Mouse (Mus musculus) kidney, embryonic 16.5 days (tissue): ENCODE data around the gene Frem1. TPM values are rescaled to one million over a fixed set of nuclear protein-coding genes. Genes with fewer than 3 reads are reported as not detected.

ENCODE experiments used
- ATAC-seq: fragments of 200-750 bp; cut with Nextera tagmentation; 2 replicates; pipeline ENCODE4 v1.8.0; 2017; ENCODE audit warnings: moderate TSS enrichment; ENCODE audit not compliant: low FRiP score, low TSS enrichment
- H3K27ac ChIP-seq: fragments of 300-500 bp; sonication (generic); 2 replicates; pipeline ENCODE4 v1.5.1; 2014; ENCODE audit warnings: low read length
- H3K27me3 ChIP-seq: fragments of 300-500 bp; sonication (generic); 2 replicates; pipeline ENCODE4 v1.6.1; 2014; ENCODE audit warnings: low read length, control low read depth, mixed read lengths; ENCODE audit not compliant: insufficient read depth
- H3K36me3 ChIP-seq: fragments of 300-500 bp; sonication (generic); 2 replicates; pipeline ENCODE4 v1.6.1; 2014; ENCODE audit warnings: low read length, control low read depth, mixed read lengths; ENCODE audit not compliant: insufficient read depth
- H3K4me1 ChIP-seq: fragments of 300-500 bp; sonication (generic); 2 replicates; pipeline ENCODE4 v1.6.1; 2014; ENCODE audit warnings: low read length, control low read depth, mixed read lengths; ENCODE audit not compliant: insufficient read depth
- H3K4me2 ChIP-seq: fragments of 300-500 bp; sonication (generic); replicated peaks from 2 replicates; pipeline ENCODE4 v1.6.1; 2014; ENCODE audit warnings: low read depth, low read length
- H3K4me3 ChIP-seq: fragments of 300-500 bp; sonication (generic); 2 replicates; pipeline ENCODE4 v1.5.1; 2014; ENCODE audit warnings: mild to moderate bottlenecking, low read length
- H3K9ac ChIP-seq: fragments of 300-500 bp; sonication (generic); replicated peaks from 2 replicates; pipeline ENCODE4 v1.6.1; 2014; ENCODE audit warnings: low read length
- H3K9me3 ChIP-seq: fragments of 300-500 bp; sonication (generic); 2 replicates; pipeline ENCODE4 v1.6.1; 2016; ENCODE audit warnings: low read length, control low read depth
- WGBS: fragments of 180-500 bp; shearing (Covaris S2); extraction: QIAGEN DNeasy Blood & Tissue Kit; methylation state at CpG from one replicate; pipeline ENCODE4 v1.1.7; 2014; 5-methylcytosine and 5-hydroxymethylcytosine counted together
- polyA plus RNA-seq: library from polyadenylated mRNA; unstranded; fragments of >200 nt; fragmentation: Nextera tagmentation; extraction: Ambion mirVana; gene quantifications from 2 replicates; pipeline ENCODE4 v1.2.1, GENCODE M21; 2015

The Frem1 gene
- polyA plus RNA-seq = 24.4 and 25.4 TPM in 2 replicates

DNA sequence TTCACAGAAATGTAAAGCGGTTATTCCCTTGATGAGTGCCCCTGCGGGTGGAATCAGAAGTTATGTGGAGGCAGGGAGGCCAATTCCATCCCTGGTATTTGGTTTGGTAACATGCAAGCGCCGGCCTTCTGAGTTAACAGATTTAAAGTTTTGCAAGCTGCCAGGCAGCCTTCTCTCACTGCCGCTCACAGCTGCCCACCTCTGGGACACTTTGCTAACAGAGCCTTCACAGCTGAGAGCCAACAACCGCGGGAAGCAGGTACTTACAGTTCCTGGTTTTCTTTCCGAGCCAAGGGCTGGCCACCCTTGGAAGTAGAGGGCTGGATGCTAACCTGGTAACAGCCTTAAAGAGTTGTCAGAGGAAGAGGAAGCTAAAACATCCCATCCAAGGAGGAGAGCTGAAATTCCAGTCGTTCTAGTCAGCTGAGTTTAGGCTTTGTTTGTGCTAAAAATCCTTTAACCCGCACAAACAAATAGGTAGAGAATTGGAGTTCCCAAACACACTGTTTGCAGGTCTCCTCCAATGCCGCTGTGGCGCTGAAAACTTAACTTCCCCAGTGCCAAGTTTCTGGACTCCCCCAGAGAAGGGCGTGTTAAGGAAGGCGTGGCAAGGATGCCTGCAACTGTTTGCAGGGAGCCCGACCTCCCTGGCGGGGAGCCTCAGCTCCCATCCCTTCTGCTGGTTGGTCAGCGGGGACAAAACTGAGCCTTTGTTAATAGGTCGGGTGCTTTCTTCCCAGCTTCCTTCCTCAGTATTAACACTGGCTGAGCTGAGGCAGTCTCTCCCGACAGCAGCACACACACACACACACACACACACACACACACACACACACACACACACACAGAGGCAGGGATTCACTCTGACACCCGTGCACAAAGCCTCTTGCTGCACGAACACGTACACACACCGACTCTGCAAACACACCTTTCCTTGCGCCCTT lies at the start of gene Frem1:
Frem1 (minus strand) TSS at position 706 of the 944 bp plus-strand sequence.
- Histone ChIP-seq H3K4me2 (peak within 1 kb of the TSS; percentile 66), H3K9ac (peak within 1 kb of the TSS; percentile 81), H3K9me3 (no peaks in the 10 kb centered on the region), H3K27me3 (no peaks in the 10 kb centered on the region), H3K27ac (peak within 1 kb of the TSS; percentile 92), H3K36me3 (no peaks in the 10 kb centered on the region), H3K4me1 (peaks cover 44% of the 10 kb centered on the region), H3K4me3 (peak within 1 kb of the TSS; percentile 65)
- ATAC-seq = peak; percentile 93
- WGBS = 2% methylated on average over 24 of the region's 24 CpGs

DNA sequence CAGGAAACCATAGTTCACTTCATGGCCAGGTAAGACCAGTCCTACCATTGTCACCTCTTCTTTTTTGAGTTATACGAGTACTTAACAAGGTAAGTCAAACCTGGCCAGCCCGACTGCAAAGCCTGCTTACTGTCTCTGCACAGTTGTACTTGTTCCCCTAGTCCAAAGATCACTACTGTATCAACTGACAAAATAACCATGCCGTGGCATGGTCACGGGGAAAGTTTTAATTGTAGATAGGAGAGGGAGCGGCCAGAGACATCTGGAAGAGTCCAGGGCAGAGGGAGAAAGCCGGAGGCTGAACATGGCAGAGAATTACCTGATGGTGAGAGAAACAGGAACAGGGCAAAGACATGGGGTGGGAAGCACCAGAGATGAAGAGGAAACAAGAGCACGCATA lies 46.9 kb upstream of the Frem1 start:
- Histone ChIP-seq H3K4me1 (peaks cover 15% of the 10 kb centered on the region), H3K27me3 (no peaks in the 10 kb centered on the region), H3K36me3 (no peaks in the 10 kb centered on the region), H3K9me3 (0 out of 2 replicates have a peak, but pooled peaks cover 3% of the 10 kb centered on the region), H3K4me2 (no peak overlapping the region), H3K4me3 (no peak overlapping the region), H3K9ac (no peak overlapping the region), H3K27ac (no peak overlapping the region)
- WGBS = 81% methylated on average over 7 of the region's 7 CpGs
- ATAC-seq = no peak

DNA sequence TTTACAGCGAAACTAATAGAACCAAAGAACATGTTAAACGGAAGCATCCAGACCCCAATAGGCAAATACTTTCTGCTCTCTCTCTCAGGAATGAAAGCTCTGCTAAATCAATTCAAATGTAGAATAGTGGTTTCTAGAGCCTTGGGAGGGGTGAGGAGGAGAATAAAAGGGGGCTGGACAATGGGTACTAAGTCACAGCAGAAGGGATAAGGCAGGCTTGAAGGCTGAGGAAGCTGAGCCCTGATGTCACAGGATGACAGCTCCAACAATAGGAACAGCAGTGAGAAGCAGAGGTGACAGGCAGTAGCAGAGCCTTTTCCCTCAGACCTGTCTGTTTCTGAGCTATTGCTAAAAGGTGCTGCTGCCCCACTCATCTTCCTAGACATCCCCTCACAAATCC lies 41.8 kb upstream of the Frem1 start:
- no peaks in the 10 kb centered on the region for H3K9me3 ChIP-seq
- no peaks in the 10 kb centered on the region for H3K27me3 ChIP-seq
- H3K9ac ChIP-seq = no peak overlapping the region
- 96% methylated on average over 2 of the region's 2 CpGs for WGBS
- H3K36me3 ChIP-seq = no peaks in the 10 kb centered on the region
- no peak overlapping the region for H3K4me2 ChIP-seq
- H3K4me1 ChIP-seq = peaks cover 6% of the 10 kb centered on the region
- no peak overlapping the region for H3K4me3 ChIP-seq
- ATAC-seq = no peak
- H3K27ac ChIP-seq = no peak overlapping the region

DNA sequence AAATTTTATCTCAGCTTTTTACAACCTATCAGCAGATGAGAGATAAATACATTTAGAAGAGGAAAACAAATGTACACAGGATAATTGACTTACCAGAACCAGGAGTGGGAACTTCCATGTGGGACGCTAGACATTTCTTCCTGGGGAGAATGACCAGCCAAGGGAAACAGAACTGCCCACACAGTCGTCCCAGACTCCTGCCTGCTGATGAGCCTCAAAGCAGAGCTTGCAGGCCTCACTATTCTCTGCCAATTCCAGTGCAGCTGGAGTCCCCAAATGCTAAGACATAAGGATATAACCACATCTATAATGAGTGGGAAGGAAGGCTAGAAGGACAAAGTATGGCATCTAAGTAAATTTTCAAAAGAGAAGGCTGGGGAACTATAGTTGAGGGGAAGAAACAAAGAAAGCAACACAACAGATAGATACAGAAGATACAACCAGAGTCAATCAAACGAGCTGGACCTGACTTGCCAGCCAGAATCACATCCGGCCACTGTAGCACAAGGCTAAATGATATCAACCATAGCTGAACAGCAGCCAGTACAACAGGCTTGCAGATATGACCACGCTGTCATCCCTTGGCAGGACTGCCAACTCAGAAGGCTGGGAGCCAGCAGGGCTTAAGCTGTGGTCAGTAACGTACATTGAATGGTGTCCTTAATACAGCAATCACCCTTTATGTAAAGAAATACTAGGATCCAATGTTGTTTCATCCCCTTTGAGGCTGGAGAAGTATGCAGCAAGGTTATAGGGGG lies 38.7 kb upstream of the Frem1 start:
- no peak overlapping the region for H3K9ac ChIP-seq
- H3K4me3 ChIP-seq = no peak overlapping the region
- no peak overlapping the region for H3K4me2 ChIP-seq
- 0 out of 2 replicates have a peak overlapping the region, but pooled peaks have one; percentile 16 for H3K27ac ChIP-seq
- WGBS = 56% methylated on average over 6 of the region's 6 CpGs
- H3K9me3 ChIP-seq = no peaks in the 10 kb centered on the region
- H3K36me3 ChIP-seq = no peaks in the 10 kb centered on the region
- no peaks in the 10 kb centered on the region; the same call in 1 of the 2 replicates for H3K4me1 ChIP-seq
- ATAC-seq = no peak
- H3K27me3 ChIP-seq = no peaks in the 10 kb centered on the region

DNA sequence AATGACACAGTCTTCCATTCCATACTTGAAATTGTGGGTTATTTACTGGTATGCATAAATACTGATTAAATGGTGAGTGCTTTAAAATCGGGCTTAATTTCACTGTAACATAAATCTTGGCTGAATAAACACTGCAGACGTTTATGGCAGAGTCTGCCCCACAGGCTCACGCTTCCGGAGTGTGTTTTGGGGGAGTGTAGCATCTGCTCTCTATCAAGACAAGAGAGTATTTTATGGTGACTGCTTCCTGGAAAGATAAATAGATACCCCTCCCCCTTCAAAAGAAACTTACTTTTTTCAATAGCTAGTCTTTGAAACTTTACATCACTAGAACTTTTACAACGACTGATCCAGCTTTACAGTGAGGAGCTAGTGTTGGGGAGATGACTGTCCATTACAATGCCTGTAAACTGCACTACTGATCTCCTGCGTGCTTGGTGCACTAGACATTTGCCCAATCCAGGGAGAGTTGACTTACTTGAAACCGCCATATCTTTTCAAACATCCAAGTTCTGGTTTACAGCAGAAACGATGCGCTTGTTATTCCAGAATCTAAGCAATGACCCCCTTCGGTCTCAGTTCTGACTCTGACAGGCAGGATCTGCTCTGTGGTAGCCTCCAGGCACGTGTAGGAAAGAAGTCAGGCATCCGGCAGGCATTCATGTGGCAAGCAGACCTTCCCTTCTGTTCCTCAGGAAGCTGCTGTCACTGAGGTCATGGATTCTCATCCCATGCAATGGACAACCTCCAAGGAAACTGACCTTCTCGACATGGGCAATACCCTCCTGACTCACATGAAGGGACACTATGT lies 28.4 kb upstream of the Frem1 start:
- H3K4me1 ChIP-seq = peaks cover 17% of the 10 kb centered on the region
- peak; percentile 96 for ATAC-seq
- peak overlapping the region; percentile 5; the same call in 1 of the 2 replicates for H3K9ac ChIP-seq
- H3K27ac ChIP-seq = peak overlapping the region; percentile 95
- no peaks in the 10 kb centered on the region for H3K9me3 ChIP-seq
- H3K4me2 ChIP-seq = peak overlapping the region; percentile 43
- no peaks in the 10 kb centered on the region for H3K27me3 ChIP-seq
- WGBS = 6% methylated on average over 13 of the region's 13 CpGs
- no peaks in the 10 kb centered on the region for H3K36me3 ChIP-seq
- no peak overlapping the region for H3K4me3 ChIP-seq

DNA sequence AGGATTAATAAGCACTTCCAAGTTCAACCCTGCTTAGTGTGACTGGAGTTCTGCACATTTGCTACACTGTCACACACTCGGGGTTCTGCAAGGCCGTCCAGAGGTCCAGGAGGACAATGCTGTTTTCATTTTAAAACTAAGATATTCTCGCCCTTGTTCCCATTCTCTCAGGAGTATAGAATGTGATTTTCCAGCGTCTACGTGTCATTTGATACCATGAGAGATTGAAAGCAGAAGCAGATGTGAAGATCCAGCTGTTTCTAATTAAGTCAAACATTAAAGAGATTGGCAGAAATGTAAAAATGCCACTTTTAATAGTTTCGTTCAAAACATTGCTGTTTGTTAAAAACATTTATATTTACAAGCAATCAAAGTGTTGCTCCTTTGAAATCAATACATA lies 12.1 kb upstream of the Frem1 start:
- Histone ChIP-seq H3K9me3 (no peaks in the 10 kb centered on the region), H3K27me3 (no peaks in the 10 kb centered on the region), H3K4me3 (no peak overlapping the region), H3K27ac (no peak overlapping the region), H3K36me3 (no peaks in the 10 kb centered on the region), H3K9ac (no peak overlapping the region), H3K4me2 (no peak overlapping the region), H3K4me1 (no peaks in the 10 kb centered on the region)
- WGBS = 24% methylated on average over 6 of the region's 6 CpGs
- no peak for ATAC-seq

DNA sequence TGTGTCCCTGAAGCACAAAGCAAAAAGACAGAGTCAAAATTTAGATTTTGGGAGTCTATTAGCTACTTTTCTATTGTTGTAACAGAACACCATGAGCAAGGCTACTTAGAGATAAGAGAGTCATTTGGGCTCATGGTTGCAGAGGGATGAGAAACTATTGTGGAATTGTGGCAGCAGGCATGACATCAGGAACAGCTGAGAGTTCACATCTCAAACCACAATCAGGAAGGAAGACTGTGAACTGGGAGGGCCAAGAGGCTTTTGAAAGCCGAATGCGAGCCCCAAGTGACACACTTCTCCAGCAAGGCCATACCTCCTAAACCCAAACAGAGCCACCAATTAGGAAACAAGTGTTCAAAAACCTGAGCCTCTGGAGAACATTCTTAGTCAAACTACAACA lies 9.4 kb upstream of the Frem1 start:
- Histone ChIP-seq H3K9me3 (no peaks in the 10 kb centered on the region), H3K4me3 (no peak overlapping the region), H3K4me2 (no peak overlapping the region), H3K9ac (no peak overlapping the region), H3K4me1 (no peaks in the 10 kb centered on the region), H3K27ac (no peak overlapping the region), H3K36me3 (no peaks in the 10 kb centered on the region), H3K27me3 (no peaks in the 10 kb centered on the region)
- ATAC-seq = no peak
- 88% methylated on average over 2 of the region's 2 CpGs for WGBS

DNA sequence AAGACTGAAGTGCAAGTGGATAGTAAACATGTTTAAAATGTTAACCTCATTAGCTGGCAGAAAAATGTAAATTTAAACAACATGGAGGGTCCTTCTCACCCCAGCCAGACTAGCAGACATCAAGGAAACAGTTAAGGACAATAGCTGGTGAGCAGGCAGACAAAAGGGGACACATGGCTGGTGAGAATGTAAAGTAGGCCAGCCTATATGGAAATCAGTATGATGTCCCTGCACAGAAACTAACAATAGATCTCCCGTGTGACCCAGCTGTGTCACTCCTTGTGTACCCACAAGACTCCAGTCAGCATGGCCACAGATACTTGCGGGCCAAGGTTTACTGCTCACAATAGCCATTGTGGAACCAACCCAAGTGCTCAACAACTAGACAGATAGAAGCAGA lies 6.5 kb upstream of the Frem1 start:
- H3K9ac ChIP-seq = no peak overlapping the region
- no peak overlapping the region for H3K27ac ChIP-seq
- no peak overlapping the region for H3K4me3 ChIP-seq
- H3K4me2 ChIP-seq = no peak overlapping the region
- H3K27me3 ChIP-seq = no peaks in the 10 kb centered on the region
- H3K9me3 ChIP-seq = no peaks in the 10 kb centered on the region
- H3K36me3 ChIP-seq = no peaks in the 10 kb centered on the region
- ATAC-seq = no peak
- no peaks in the 10 kb centered on the region for H3K4me1 ChIP-seq
- 73% methylated on average over 2 of the region's 2 CpGs for WGBS

DNA sequence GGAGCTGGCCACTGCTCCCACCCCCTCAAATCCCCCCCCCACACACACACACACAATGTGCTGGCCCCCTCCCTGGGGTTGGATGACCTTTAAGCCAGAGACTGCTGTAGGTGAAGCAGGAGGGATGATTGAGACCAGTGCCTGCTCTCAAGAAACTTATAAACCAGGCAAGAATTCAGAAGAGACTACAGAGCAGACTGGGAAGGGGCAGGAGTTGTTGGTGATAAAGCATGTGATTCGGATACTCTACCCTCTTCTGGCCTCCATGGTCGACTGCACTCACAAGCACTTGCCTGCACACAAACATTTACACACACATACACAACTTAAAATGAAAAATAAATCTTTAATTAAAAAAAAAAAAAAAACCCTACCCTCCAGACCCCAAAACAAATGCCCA lies 6.0 kb upstream of the Frem1 start:
- no peaks in the 10 kb centered on the region for H3K9me3 ChIP-seq
- WGBS = 46% methylated on average over 2 of the region's 2 CpGs
- no peaks in the 10 kb centered on the region for H3K27me3 ChIP-seq
- H3K36me3 ChIP-seq = no peaks in the 10 kb centered on the region
- no peak for ATAC-seq
- H3K4me1 ChIP-seq = no peaks in the 10 kb centered on the region
- no peak overlapping the region for H3K4me3 ChIP-seq
- H3K9ac ChIP-seq = no peak overlapping the region
- H3K27ac ChIP-seq = no peak overlapping the region
- no peak overlapping the region for H3K4me2 ChIP-seq
